Mouse (Mus musculus): ENCODE data around the gene Zcchc10. TPM values are rescaled to one million over a fixed set of nuclear protein-coding genes. Genes with fewer than 3 reads are reported as not detected.
A peak's percentile ranks its signal among the peaks of the same experiment; 100 is the strongest.

Gene Zcchc10
- polyA plus RNA-seq, 1 experiment from 2014 or later: 21.8 TPM

- Histone ChIP-seq H3K27me3 (no peaks in the 10 kb centered on the region), H3K9ac (peak within 1 kb of the TSS; percentile 98), H3K4me2 (replicated peaks) (peak within 1 kb of the TSS; percentile 60), H3K9me3 (no peaks in the 10 kb centered on the region), H3K4me3 (peak within 1 kb of the TSS; percentile 97), H3K4me1 (peaks cover 9% of the 10 kb centered on the region), H3K36me3 (no peaks in the 10 kb centered on the region), H3K27ac (peak within 1 kb of the TSS; percentile 96)
- WGBS: under 1% methylated on average over 113 of the region's 127 CpGs
- ATAC-seq (ENCODE audit: insufficient number of reproducible peaks, insufficient read depth, low FRiP score, low TSS enrichment): peak; percentile 89
Measured at GRCm38 (mm10) chr11:53350291-53351223, 26.1 kb downstream of the Zcchc10 start, which contains the start of gene Aff4. TSS of gene Aff4 (plus strand) at chr11:53350833.

GRCm38 (mm10) chr11:53351224-53351942 is 26.9 kb downstream of the Zcchc10 start:
- ATAC-seq (ENCODE audit: insufficient number of reproducible peaks, insufficient read depth, low FRiP score, low TSS enrichment): no peak
- WGBS: under 1% methylated on average over 35 of the region's 35 CpGs
- Histone ChIP-seq H3K27ac (peak overlapping the region; percentile 96), H3K4me3 (peak overlapping the region; percentile 97), H3K9ac (peak overlapping the region; percentile 98), H3K36me3 (no peaks in the 10 kb centered on the region), H3K4me1 (peaks cover 7% of the 10 kb centered on the region), H3K27me3 (no peaks in the 10 kb centered on the region), H3K4me2 (replicated peaks) (peak overlapping the region; percentile 60), H3K9me3 (no peaks in the 10 kb centered on the region)

- peak overlapping the region; percentile 97 for H3K4me3 ChIP-seq
- peak overlapping the region; percentile 60 for H3K4me2 ChIP-seq (replicated peaks)
- peaks cover 7% of the 10 kb centered on the region for H3K4me1 ChIP-seq
- H3K36me3 ChIP-seq: 0 out of 2 replicates have a peak, but pooled peaks cover 4% of the 10 kb centered on the region
- no peaks in the 10 kb centered on the region for H3K27me3 ChIP-seq
- H3K9ac ChIP-seq: peak overlapping the region; percentile 98
- no peak for ATAC-seq (ENCODE audit: insufficient number of reproducible peaks, insufficient read depth, low FRiP score, low TSS enrichment)
- 3% methylated on average over 14 of the region's 14 CpGs for WGBS
- H3K27ac ChIP-seq: peak overlapping the region; percentile 96
- no peaks in the 10 kb centered on the region for H3K9me3 ChIP-seq
Measured at GRCm38 (mm10) chr11:53351943-53352590, 27.6 kb downstream of the Zcchc10 start.

- Histone ChIP-seq H3K36me3 (0 out of 2 replicates have a peak, but pooled peaks cover 4% of the 10 kb centered on the region), H3K4me1 (no peaks in the 10 kb centered on the region), H3K27me3 (no peaks in the 10 kb centered on the region), H3K4me3 (no peak overlapping the region), H3K4me2 (replicated peaks) (no peak overlapping the region), H3K9me3 (no peaks in the 10 kb centered on the region), H3K27ac (no peak overlapping the region), H3K9ac (no peak overlapping the region)
- no peak for ATAC-seq (ENCODE audit: insufficient number of reproducible peaks, insufficient read depth, low FRiP score, low TSS enrichment)
- WGBS: 92% methylated on average over 5 of the region's 5 CpGs
Measured at GRCm38 (mm10) chr11:53358504-53359155, 34.2 kb downstream of the Zcchc10 start.

- H3K27ac ChIP-seq: no peak overlapping the region
- 92% methylated on average over 2 of the region's 2 CpGs for WGBS
- H3K9ac ChIP-seq: no peak overlapping the region
- no peak overlapping the region for H3K4me2 ChIP-seq (replicated peaks)
- H3K4me1 ChIP-seq: no peaks in the 10 kb centered on the region
- no peaks in the 10 kb centered on the region for H3K9me3 ChIP-seq
- no peak overlapping the region for H3K4me3 ChIP-seq
- ATAC-seq (ENCODE audit: insufficient number of reproducible peaks, insufficient read depth, low FRiP score, low TSS enrichment): no peak
- peaks cover 16% of the 10 kb centered on the region for H3K36me3 ChIP-seq
- no peaks in the 10 kb centered on the region for H3K27me3 ChIP-seq
Measured at GRCm38 (mm10) chr11:53367032-53367431, 42.6 kb downstream of the Zcchc10 start.

- no peaks in the 10 kb centered on the region for H3K27me3 ChIP-seq
- no peak overlapping the region for H3K9ac ChIP-seq
- ATAC-seq (ENCODE audit: insufficient number of reproducible peaks, insufficient read depth, low FRiP score, low TSS enrichment): no peak
- H3K9me3 ChIP-seq: no peaks in the 10 kb centered on the region
- no peak overlapping the region for H3K4me2 ChIP-seq (replicated peaks)
- peaks cover 29% of the 10 kb centered on the region for H3K36me3 ChIP-seq
- 81% methylated on average over 1 of the region's 1 CpGs for WGBS
- no peaks in the 10 kb centered on the region for H3K4me1 ChIP-seq
- H3K4me3 ChIP-seq: no peak overlapping the region
- no peak overlapping the region for H3K27ac ChIP-seq
Measured at GRCm38 (mm10) chr11:53378918-53379317, 54.4 kb downstream of the Zcchc10 start.

Other genes starting within 250 kb of the Zcchc10 start
- gene Hspa4, start 24.2 kb upstream of the Zcchc10 start, polyA plus RNA-seq (2016; fragmentation: Nextera tagmentation; extraction: Ambion mirVana): 103 and 110 TPM in 2 replicates
- gene Aff4, start 26.2 kb downstream of the Zcchc10 start, polyA plus RNA-seq (2016; fragmentation: Nextera tagmentation; extraction: Ambion mirVana): 70.3 and 71.1 TPM in 2 replicates
- 0.56 TPM in 1 of 2 replicates, not detected in the other for gene Leap2, start 98.5 kb downstream of the Zcchc10 start, polyA plus RNA-seq (2016; fragmentation: Nextera tagmentation; extraction: Ambion mirVana)
- gene Uqcrq, start 106.2 kb downstream of the Zcchc10 start, polyA plus RNA-seq (2016; fragmentation: Nextera tagmentation; extraction: Ambion mirVana): 476 and 519 TPM in 2 replicates
- 1.5 and 1.8 TPM in 2 replicates for gene Gdf9, start 106.3 kb downstream of the Zcchc10 start, polyA plus RNA-seq (2016; fragmentation: Nextera tagmentation; extraction: Ambion mirVana)
- gene Gm10447, start 132.4 kb downstream of the Zcchc10 start, polyA plus RNA-seq (2016; fragmentation: Nextera tagmentation; extraction: Ambion mirVana): 0.22 and 0.27 TPM in 2 replicates
- 5.9 and 6.5 TPM in 2 replicates for gene Shroom1, start 132.5 kb downstream of the Zcchc10 start, polyA plus RNA-seq (2016; fragmentation: Nextera tagmentation; extraction: Ambion mirVana)
- gene Gm9837, start 145.8 kb downstream of the Zcchc10 start, polyA plus RNA-seq (2016; fragmentation: Nextera tagmentation; extraction: Ambion mirVana): not detected in 2 replicates
- gene Gm9945, start 155.5 kb downstream of the Zcchc10 start, polyA plus RNA-seq (2016; fragmentation: Nextera tagmentation; extraction: Ambion mirVana): 0.25 TPM in 1 of 2 replicates, not detected in the other
- 1.6 and 2.4 TPM in 2 replicates for gene Sowaha, start 155.6 kb downstream of the Zcchc10 start, polyA plus RNA-seq (2016; fragmentation: Nextera tagmentation; extraction: Ambion mirVana)
- 37.0 and 38.9 TPM in 2 replicates for gene Sept8, start 194.6 kb downstream of the Zcchc10 start, polyA plus RNA-seq (2016; fragmentation: Nextera tagmentation; extraction: Ambion mirVana)
- 101 and 112 TPM in 2 replicates for gene Kif3a, start 242.7 kb downstream of the Zcchc10 start, polyA plus RNA-seq (2016; fragmentation: Nextera tagmentation; extraction: Ambion mirVana)